Mouse (Mus musculus) cerebellum, postnatal 4 days (tissue): ENCODE results near the gene Acaca.
"Not testable (repeated sequence)": the region's sequence is repeated elsewhere in the genome, so short reads cannot be mapped to it uniquely, and the experiment has no call there.

Source experiments
- DNase-seq, 2 experiments: peaks; one replicate each; pipeline ENCODE4 v3.0.0; 2022; ENCODE audit warnings: low spot score in 2 of 2, mixed read lengths in 1 of 2

Gene Acaca

GRCm38 (mm10) chr11:84332384-84332783 lies 202.9 kb downstream of the Acaca start:
- no peak for DNase-seq

- DNase-seq: no peak
Observed at GRCm38 (mm10) chr11:84332860-84333259, 203.4 kb downstream of the Acaca start.

- not testable (repeated sequence) for DNase-seq
Observed at GRCm38 (mm10) chr11:84338273-84338672, 208.8 kb downstream of the Acaca start.

- DNase-seq: no peak
Observed at GRCm38 (mm10) chr11:84340630-84341029, 211.2 kb downstream of the Acaca start.

GRCm38 (mm10) chr11:84344522-84345236 lies 215.2 kb downstream of the Acaca start:
- no peak for DNase-seq

GRCm38 (mm10) chr11:84347766-84348165 lies 218.3 kb downstream of the Acaca start:
- no peak for DNase-seq

GRCm38 (mm10) chr11:84348843-84349825 lies 219.7 kb downstream of the Acaca start:
- DNase-seq: no peak

GRCm38 (mm10) chr11:84351150-84351549 lies 221.7 kb downstream of the Acaca start:
- no peak for DNase-seq

- no peak for DNase-seq
Observed at GRCm38 (mm10) chr11:84353058-84353726, 223.7 kb downstream of the Acaca start.

- no peak for DNase-seq
Observed at GRCm38 (mm10) chr11:84357304-84357703, 227.8 kb downstream of the Acaca start.

GRCm38 (mm10) chr11:84357771-84358170 lies 228.3 kb downstream of the Acaca start:
- DNase-seq: no peak

- DNase-seq: no peak
Observed at GRCm38 (mm10) chr11:84361551-84361950, 232.1 kb downstream of the Acaca start.

- DNase-seq: no peak
Observed at GRCm38 (mm10) chr11:84362633-84363243, 233.3 kb downstream of the Acaca start.

- DNase-seq: no peak
Observed at GRCm38 (mm10) chr11:84365313-84365712, 235.8 kb downstream of the Acaca start.

- no peak for DNase-seq
Observed at GRCm38 (mm10) chr11:84368902-84369301, 239.4 kb downstream of the Acaca start.

GRCm38 (mm10) chr11:84373122-84373521 lies 243.7 kb downstream of the Acaca start:
- DNase-seq: no peak

GRCm38 (mm10) chr11:84375951-84376496 lies 246.6 kb downstream of the Acaca start:
- no peak for DNase-seq

- DNase-seq: no peak
Observed at GRCm38 (mm10) chr11:84376510-84377365, 247.3 kb downstream of the Acaca start.

GRCm38 (mm10) chr11:84382450-84382849 lies 253.0 kb downstream of the Acaca start:
- no peak for DNase-seq

GRCm38 (mm10) chr11:84383891-84384290 lies 254.4 kb downstream of the Acaca start:
- no peak for DNase-seq
